Mouse (Mus musculus) liver, postnatal 0 days (tissue): ENCODE measurements around the gene Gm44965.

Source experiments
- CTCF ChIP-seq: sonication (generic); IDR thresholded peaks from 2 replicates; pipeline ENCODE4 v1.5.1; 2016; ENCODE audit warnings: antibody characterized with exemption, low read depth
- EP300 ChIP-seq: IDR thresholded peaks from 2 replicates; pipeline ENCODE4 v1.6.1; 2016; ENCODE audit warnings: antibody characterized with exemption, low read depth, mild to moderate bottlenecking

- TF ChIP-seq CTCF, result no peak
- no peak for TF ChIP-seq EP300
Measured at GRCm38 (mm10) chr6:48573981-48574380, 19.8 kb upstream of the Gm44965 start.
